Mouse (Mus musculus) erythroblast, embryonic 14.5 days (primary cell): ENCODE data around the gene 9530077C05Rik.

Source experiments
- GATA1 ChIP-seq: IDR thresholded peaks from 2 replicates; pipeline ENCODE4 v1.6.1; 2012; ENCODE audit warnings: low read length, inconsistent platforms, mixed read lengths
- TAL1 ChIP-seq: IDR thresholded peaks from 3 replicates; pipeline ENCODE4 v1.6.1; 2012; ENCODE audit warnings: low read length, inconsistent platforms, mixed read lengths

GRCm38 (mm10) chr9:22422559-22422958 lies 11.2 kb downstream of the 9530077C05Rik start:
- no peak for TF ChIP-seq TAL1
- no peak for TF ChIP-seq GATA1
